Mouse (Mus musculus) liver, embryonic 14.5 days (tissue): ENCODE measurements around the gene Atp8a2.

Source experiments
- CTCF ChIP-seq: IDR thresholded peaks from 2 replicates; pipeline ENCODE4 v1.5.1; 2016; ENCODE audit warnings: antibody characterized with exemption, low read depth, control low read depth
- EP300 ChIP-seq: IDR thresholded peaks from 2 replicates; pipeline ENCODE4 v1.6.1; 2016; ENCODE audit warnings: antibody characterized with exemption, low read depth

DNA sequence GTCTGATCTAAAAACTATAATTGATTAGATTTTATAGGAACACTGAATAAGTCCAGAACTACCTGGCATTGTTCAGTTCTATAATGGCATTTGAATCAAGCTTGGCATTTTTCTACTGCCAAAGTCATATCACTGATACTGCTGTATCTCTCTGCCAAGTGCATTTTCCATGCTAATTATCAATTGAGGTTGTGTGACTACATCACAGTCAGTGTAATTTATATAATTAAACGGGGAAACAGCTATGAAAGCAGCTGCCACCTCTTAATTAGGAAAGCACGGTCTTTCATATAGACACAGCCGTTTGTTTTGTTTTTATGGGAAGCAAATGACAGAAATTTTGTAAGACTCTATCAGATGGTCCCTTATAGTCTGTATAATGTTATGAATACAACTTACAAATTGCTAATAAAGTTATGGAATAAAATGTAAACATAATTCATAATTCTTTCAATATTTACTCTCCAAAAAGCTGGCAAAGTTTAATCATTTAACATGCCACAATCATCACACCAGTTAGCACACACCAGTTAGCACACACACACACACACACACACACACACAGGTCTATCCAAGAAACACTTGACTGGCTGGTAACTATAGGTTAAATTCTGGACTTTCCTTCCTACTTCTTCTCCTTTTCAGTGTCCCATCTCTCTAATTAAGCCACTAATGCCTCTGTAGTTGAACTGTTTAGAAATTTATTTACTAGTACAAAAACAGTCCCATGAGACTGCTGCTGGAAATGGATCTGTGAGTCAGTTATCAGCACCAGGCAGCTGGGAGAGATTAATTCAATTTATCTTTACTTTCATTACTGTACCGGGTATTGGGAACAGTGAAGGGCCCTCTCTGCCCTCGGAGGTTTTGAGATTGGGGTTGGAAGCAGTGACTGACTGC, 377.5 kb downstream of the Atp8a2 start:
- no peak for TF ChIP-seq EP300
- no peak for TF ChIP-seq CTCF
